Mouse (Mus musculus) megakaryocyte, embryonic 14.5 days (primary cell): ENCODE data around the gene Lsp1. TPM values are rescaled to one million over a fixed set of nuclear protein-coding genes. Genes with fewer than 3 reads are reported as not detected.

Source experiments
- H3K27me3 ChIP-seq: replicated peaks from 2 replicates; pipeline ENCODE3; 2012; ENCODE audit warnings: inconsistent platforms
- H3K36me3 ChIP-seq: replicated peaks from 2 replicates; pipeline ENCODE3; 2012; ENCODE audit warnings: low read length, inconsistent platforms, mixed read lengths
- H3K4me1 ChIP-seq: 2 replicates; pipeline ENCODE4 v1.6.1; 2012; ENCODE audit warnings: inconsistent platforms
- H3K4me3 ChIP-seq: replicated peaks from 2 replicates; pipeline ENCODE3; 2012; ENCODE audit warnings: moderate library complexity, mild to moderate bottlenecking, inconsistent platforms
- H3K9me3 ChIP-seq: 2 replicates; pipeline ENCODE4 v1.6.1; 2012; ENCODE audit warnings: inconsistent platforms
- FLI1 ChIP-seq: IDR thresholded peaks from 2 replicates; pipeline ENCODE4 v1.6.1; 2012; ENCODE audit warnings: low read length, inconsistent platforms, mixed read lengths
- GATA1 ChIP-seq: IDR thresholded peaks from 3 replicates; pipeline ENCODE4 v1.6.1; 2012; ENCODE audit warnings: mixed read lengths, low read length, inconsistent platforms, borderline replicate concordance
- polyA plus RNA-seq: library from polyadenylated mRNA; stranded (reverse); fragments of >175 nt; gene quantifications from 2 replicates; pipeline ENCODE4 v1.2.3, GENCODE M21; 2012; ENCODE audit warnings: low replicate concordance; ENCODE audit not compliant: insufficient read depth

Lsp1 gene
- polyA plus RNA-seq, 1 experiment = 33.2 TPM

DNA sequence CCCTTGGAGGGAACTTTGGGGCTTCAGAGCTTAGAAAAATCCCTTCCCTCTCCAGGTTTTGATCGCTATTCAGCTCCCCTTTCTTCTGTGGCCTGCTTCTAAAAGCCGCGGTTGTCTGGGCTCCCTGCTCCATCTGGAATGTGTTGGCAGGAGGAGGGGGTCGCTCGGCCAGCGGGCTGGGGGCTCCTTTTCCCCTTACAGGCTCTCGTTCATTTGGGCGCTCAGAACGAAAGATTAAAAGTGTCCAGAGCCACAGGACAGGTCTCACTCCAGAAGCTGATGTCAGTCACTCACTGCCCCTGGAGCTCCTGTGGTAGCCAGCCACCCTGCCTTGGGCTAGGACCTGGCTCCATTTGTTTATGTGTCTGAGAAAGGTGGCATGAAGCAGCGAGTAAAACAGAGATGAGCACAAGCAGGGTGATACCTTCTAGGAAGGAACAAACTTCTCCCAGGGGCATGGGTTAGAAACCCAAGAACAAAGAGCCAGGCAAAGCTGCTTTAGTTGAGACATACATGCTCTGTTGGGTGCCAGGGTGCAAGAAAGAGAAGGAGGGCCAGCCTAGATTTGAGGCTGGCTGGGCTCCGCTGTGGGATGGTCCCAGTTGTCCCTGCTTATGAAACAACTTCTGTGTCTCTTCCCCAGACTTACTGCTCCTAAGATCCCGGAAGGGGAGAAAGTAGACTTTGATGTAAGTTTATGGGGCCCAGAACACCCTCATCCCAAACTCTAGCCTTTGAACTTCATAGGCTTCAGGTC, 49.6 kb downstream of the Lsp1 start:
- TF ChIP-seq FLI1 = no peak
- TF ChIP-seq GATA1 = no peak

DNA sequence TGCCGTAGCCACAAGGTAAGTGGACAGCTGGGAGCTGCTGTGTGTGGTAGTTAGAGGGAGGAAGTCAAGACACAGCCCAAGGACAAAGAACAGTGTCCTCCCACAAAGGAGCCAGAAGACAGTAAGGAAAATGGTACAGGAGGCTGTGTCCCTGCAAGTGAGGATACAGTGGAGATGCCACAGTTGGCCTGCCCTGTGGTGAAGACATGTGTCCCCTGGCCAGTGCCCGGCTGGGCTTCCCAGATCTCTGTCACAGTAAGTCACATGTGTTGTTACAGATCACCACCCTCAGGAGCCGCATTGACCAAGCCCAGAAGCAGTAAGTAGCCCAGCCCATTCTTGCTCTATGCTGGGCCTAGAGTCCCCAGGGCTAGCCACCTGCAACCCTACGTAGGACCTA, 53.4 kb downstream of the Lsp1 start:
- Histone ChIP-seq H3K4me3 (no peak overlapping the region), H3K27me3 (peaks cover 67% of the 10 kb centered on the region), H3K4me1 (no peaks in the 10 kb centered on the region), H3K36me3 (no peaks in the 10 kb centered on the region), H3K9me3 (no peaks in the 10 kb centered on the region)
- no peak for TF ChIP-seq FLI1
- TF ChIP-seq GATA1 = no peak

More for the DNA sequence above, 49.6 kb downstream of the Lsp1 start:
- peaks cover 81% of the 10 kb centered on the region for H3K27me3 ChIP-seq
- no peak overlapping the region for H3K4me3 ChIP-seq
- no peaks in the 10 kb centered on the region for H3K4me1 ChIP-seq
- no peaks in the 10 kb centered on the region for H3K36me3 ChIP-seq
- no peaks in the 10 kb centered on the region for H3K9me3 ChIP-seq

DNA sequence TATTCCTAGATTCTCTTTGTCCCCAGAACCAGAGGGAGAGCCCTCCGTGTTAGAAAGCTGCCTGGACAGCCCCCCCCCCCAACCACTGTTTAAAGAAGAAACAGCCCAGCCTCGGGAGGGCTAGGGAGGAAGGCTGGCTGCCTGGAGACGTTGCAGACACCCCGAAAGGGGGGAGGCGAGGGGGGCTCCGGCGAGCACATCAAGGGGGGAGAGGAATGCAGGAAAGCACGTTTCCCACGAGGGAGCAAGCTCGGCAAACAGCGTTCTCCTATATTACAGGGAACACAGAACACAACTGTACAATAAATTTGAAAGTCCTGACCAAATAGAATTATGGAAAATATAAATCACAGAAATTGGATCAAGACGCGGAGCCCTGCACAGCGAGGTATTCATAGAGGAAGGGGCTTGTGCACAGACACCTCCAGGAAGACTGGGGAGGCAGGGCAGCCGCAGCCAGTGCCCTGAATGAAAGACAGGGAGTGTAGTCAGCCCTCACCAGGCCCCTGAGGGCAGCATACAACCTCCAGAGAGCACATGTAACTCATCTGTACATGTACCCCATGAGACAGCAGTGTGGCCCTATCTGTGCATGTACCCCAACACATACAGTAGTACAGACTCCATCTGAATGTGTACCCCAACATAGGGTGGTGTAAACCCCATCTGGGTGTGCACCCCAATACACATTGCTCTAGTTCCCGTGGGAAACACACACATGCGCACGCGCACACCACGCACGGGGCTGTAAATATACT, 55.8 kb downstream of the Lsp1 start:
- Histone ChIP-seq H3K4me1 (no peaks in the 10 kb centered on the region), H3K27me3 (peaks cover 63% of the 10 kb centered on the region), H3K36me3 (no peaks in the 10 kb centered on the region), H3K4me3 (no peak overlapping the region), H3K9me3 (no peaks in the 10 kb centered on the region)
- TF ChIP-seq GATA1 = no peak
- TF ChIP-seq FLI1 = no peak

DNA sequence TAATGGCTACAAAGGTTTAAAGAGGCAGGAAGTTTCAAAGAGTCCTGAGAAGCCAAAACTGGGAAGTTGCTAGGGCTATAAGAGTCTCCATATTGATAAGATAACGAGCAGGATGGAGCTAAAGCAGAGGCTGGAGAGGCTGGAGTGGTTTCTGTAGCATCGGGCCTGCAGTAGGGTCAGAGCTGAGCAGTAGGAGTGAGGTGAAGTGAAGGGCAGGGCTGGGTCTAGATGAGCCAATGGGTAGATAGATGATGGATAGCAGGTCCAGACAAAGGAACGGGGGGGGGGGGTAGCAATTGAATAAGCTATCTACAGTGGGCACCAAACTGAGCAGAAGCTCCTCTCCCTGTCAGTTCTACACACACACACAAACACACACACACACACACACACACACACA, 56.9 kb downstream of the Lsp1 start:
- no peak for TF ChIP-seq FLI1
- no peak for TF ChIP-seq GATA1
- no peaks in the 10 kb centered on the region for H3K9me3 ChIP-seq
- no peak overlapping the region for H3K4me3 ChIP-seq
- no peaks in the 10 kb centered on the region for H3K36me3 ChIP-seq
- peaks cover 61% of the 10 kb centered on the region for H3K27me3 ChIP-seq
- no peaks in the 10 kb centered on the region for H3K4me1 ChIP-seq

DNA sequence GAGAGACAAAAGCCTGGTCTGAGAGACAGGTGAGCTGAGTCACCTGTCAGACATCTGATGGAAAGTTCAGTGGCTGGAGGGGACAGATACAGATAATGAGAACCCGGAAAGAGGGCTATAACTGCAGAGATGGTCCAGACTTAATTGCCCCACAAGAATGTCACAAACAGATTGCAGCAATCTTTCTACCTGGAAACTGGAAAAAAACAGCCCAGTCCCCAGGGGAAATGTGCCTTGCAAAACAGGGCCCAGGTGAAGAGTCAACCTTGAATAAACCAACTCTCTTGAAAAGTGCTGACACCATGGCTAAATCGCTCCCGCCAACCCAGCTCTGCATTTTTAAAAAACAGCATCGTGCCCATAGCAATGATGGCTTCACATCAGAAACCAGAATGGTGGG, 59.7 kb downstream of the Lsp1 start:
- TF ChIP-seq GATA1 (no peak), FLI1 (no peak)
- peaks cover 4% of the 10 kb centered on the region; the same call in 1 of the 2 replicates for H3K4me1 ChIP-seq
- no peak overlapping the region for H3K4me3 ChIP-seq
- H3K9me3 ChIP-seq = no peaks in the 10 kb centered on the region
- peaks cover 51% of the 10 kb centered on the region for H3K27me3 ChIP-seq
- no peaks in the 10 kb centered on the region for H3K36me3 ChIP-seq

DNA sequence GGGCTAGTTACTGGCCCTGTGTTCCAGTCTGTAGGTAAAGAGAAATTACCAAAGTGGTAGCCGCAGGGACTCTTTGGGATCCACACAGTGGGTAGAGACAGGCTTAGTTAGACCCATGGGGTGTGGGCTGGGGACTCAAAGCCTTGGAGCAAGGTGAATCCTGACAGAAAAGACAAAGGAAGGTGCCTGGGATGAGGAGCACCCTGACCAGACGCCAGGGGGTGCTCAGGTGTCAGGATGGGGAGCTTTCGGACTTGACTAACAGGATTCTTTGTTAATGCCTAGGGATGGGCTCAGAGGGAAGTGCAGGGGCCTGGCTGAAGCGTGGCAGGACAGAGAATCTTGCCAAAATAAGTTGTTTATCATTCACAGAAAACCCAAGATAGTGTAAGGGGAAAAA, 61.7 kb downstream of the Lsp1 start:
- Histone ChIP-seq H3K27me3 (peaks cover 47% of the 10 kb centered on the region), H3K36me3 (no peaks in the 10 kb centered on the region), H3K9me3 (no peaks in the 10 kb centered on the region), H3K4me1 (peaks cover 16% of the 10 kb centered on the region), H3K4me3 (no peak overlapping the region)
- TF ChIP-seq GATA1 (no peak), FLI1 (no peak)

DNA sequence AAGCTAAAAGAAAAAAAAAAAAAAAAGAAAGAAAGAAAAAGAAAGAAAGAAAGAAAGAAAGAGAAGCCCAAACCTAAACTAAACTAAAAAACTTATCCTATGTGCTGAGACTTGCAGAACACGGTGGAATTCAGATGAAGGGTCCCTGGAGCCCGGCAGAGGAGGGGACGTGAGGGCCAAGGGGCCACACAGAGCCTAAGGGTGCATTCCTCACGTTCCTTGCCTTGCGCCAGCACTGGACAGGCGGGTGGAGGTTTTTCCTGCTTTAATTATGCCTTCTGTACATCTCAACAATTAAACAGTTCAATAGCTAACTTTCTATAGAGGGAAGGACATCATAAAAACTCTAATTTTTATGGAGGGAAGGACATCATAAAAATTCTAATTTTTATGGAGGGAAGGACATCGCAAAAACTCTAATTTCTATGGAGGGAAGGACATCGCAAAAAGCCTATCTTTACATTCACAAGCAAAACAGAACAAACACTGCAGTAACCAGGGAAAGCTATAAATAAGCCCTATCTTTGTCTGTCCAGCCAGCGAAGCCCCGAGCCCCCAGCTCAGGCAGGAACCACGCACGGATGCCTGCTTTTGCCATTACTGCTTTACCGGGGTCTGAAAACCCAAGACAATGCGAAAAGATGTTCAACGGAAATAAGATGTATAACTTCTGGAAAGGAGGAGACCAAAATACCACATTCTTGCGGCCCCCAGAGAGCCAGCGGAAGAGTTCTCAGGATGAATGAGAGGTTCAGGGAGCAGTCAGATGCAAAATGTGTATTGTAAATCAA, 62.8 kb downstream of the Lsp1 start:
- no peaks in the 10 kb centered on the region for H3K36me3 ChIP-seq
- H3K4me1 ChIP-seq = peaks cover 16% of the 10 kb centered on the region
- no peak overlapping the region for H3K4me3 ChIP-seq
- no peak for TF ChIP-seq FLI1
- no peak for TF ChIP-seq GATA1
- H3K27me3 ChIP-seq = peaks cover 53% of the 10 kb centered on the region
- H3K9me3 ChIP-seq = no peaks in the 10 kb centered on the region

DNA sequence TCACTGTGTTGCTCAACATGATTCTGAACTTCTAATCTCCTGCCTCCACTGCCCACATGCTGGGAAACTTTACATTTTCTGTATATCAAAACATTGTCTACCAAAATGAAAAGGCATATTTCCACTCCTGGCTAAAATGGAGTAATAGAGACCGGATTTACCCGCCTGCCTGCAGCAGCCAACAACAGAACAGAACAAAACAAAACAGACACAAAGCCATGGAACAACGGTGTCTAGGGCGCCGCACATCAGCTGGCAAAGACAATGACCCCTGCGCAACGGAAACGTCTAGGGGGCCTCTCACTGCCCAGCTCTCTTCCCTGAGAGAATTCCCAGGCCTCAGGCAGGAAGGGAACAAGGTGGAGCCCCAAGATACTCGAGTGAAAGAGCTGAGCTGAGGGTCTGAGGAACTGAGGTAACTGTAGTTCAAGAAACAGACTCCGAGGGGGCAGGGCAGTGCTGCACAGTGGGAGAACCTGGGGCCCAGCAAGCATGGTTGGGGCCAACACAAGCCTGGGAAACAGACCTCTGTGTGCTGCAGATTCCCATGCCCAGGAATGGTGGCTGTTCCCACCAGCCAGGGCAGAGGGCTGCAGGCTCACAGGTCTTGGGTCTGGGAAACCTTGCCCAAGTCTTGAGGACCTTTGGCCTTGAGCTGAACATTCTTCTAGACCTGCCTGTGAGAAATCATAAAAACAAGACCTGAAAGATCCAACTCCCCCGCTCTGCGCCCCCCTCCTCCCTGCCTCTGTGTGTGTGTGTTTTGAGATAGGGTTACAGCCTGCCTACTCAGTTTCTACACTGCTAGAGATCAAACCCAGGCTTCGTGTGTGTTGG, 65.0 kb downstream of the Lsp1 start:
- H3K27me3 ChIP-seq = peaks cover 55% of the 10 kb centered on the region
- no peak overlapping the region for H3K4me3 ChIP-seq
- peaks cover 16% of the 10 kb centered on the region for H3K4me1 ChIP-seq
- H3K36me3 ChIP-seq = no peaks in the 10 kb centered on the region
- no peak for TF ChIP-seq FLI1
- TF ChIP-seq GATA1 = no peak
- no peaks in the 10 kb centered on the region for H3K9me3 ChIP-seq

DNA sequence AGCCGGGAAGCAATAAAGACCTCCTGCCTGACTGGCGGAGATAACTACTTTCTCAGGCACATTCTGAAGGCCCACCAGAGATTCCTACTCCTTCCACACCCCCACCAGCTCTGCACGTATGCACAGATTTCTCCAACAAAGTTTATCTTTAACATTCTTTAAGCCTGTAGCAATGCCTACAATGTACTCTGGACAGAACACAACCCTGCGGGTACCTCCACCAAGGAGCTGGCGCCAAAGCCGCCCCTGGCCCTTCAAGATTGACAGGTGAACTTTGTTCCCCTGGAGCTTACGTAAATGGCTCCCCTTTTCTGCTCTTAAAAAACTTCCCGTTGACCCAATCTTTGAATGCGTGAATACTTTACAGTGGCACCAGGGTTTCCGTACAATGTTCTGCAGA, 68.7 kb downstream of the Lsp1 start:
- Histone ChIP-seq H3K27me3 (peaks cover 55% of the 10 kb centered on the region), H3K36me3 (no peaks in the 10 kb centered on the region), H3K4me3 (no peak overlapping the region), H3K4me1 (peaks cover 39% of the 10 kb centered on the region), H3K9me3 (no peaks in the 10 kb centered on the region)
- TF ChIP-seq FLI1 = no peak
- TF ChIP-seq GATA1 = no peak
